Mouse (Mus musculus): ENCODE measurements around the gene Rag2.

DNA sequence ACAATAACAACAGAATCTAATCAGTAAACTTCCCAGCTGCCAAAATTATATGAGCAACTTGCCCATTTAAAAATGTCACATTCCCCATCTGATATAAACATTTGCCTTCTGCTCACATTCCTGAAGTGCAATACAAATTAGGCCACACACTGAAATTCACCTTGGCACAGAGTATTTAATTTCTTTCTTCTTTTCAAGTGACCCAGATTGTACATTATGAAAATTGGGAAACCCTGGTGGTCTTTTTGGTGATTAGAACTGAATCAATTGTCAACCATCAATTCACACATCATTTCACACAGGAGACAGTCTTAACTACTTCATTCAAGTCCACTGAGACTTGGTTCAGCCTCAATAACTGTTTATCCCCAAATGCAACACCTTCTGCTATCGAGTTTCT lies 44.1 kb upstream of the Rag2 start:
- TF ChIP-seq CTCF (IDR thresholded peaks at IDR 0.05; ENCODE audit: control insufficient read depth, insufficient read depth, low read length) (no peak), POLR2A (IDR thresholded peaks at IDR 0.05; ENCODE audit: borderline replicate concordance, control insufficient read depth, low read depth, low read length) (no peak)
